Comparison of ENCODE assay signal across 8 mouse cellular contexts in genomic region chr14:62760321-62761035, GRCm38 (mm10). TPM values are rescaled to one million over a fixed set of nuclear protein-coding genes. Genes with fewer than 3 reads are reported as not detected.
DNase-seq lines count a peak whose midpoint lies in the region; ATAC-seq and TF ChIP-seq lines count a peak whose summit lies in the region.

No protein-coding gene starts in this region.

- H3K27ac ChIP-seq in hindbrain, embryonic 10.5 days = peak overlapping the region; percentile 98
- H3K27ac ChIP-seq in lung, embryonic 16.5 days (ENCODE audit: low read length) = peak overlapping the region; percentile 99

- peaks cover 27% of the 10 kb centered on the region for H3K36me3 ChIP-seq in G1E (replicated peaks)
- H3K36me3 ChIP-seq in hindbrain, embryonic 10.5 days = peaks cover 14% of the 10 kb centered on the region
- H3K36me3 ChIP-seq in lung, embryonic 16.5 days (ENCODE audit: control insufficient read depth, insufficient read depth, low read length) = peaks cover 4% of the 10 kb centered on the region; the same call in 1 of the 2 replicates

- H3K27me3 ChIP-seq in G1E (ENCODE audit: insufficient read depth, low read length) = no peaks in the 10 kb centered on the region
- no peaks in the 10 kb centered on the region for H3K27me3 ChIP-seq in hindbrain, embryonic 10.5 days (ENCODE audit: insufficient read depth, poor library complexity, severe bottlenecking)
- H3K27me3 ChIP-seq in lung, embryonic 16.5 days (ENCODE audit: control insufficient read depth, insufficient read depth, low read depth, low read length) = no peaks in the 10 kb centered on the region

- peaks cover 48% of the 10 kb centered on the region for H3K4me1 ChIP-seq in G1E (ENCODE audit: insufficient read depth, low read depth, low read length)
- H3K4me1 ChIP-seq in hindbrain, embryonic 10.5 days (replicated peaks) = peaks cover 23% of the 10 kb centered on the region
- 0 out of 2 replicates have a peak, but pooled peaks cover 4% of the 10 kb centered on the region for H3K4me1 ChIP-seq in lung, embryonic 16.5 days (replicated peaks; ENCODE audit: control insufficient read depth, insufficient read depth, low read length)

- peak overlapping the region; percentile 100 for H3K9ac ChIP-seq in lung, embryonic 16.5 days (ENCODE audit: low read length)

- WGBS in hindbrain, embryonic 10.5 days = under 1% methylated on average over 68 of the region's 68 CpGs
- under 1% methylated on average over 55 of the region's 68 CpGs for WGBS in lung, embryonic 16.5 days

- H3K4me3 ChIP-seq in G1E (ENCODE audit: low read depth, low read length) = peak overlapping the region; percentile 91
- H3K4me3 ChIP-seq in hindbrain, embryonic 10.5 days = peak overlapping the region; percentile 90
- peak overlapping the region; percentile 98 for H3K4me3 ChIP-seq in lung, embryonic 16.5 days (ENCODE audit: low read length)

- peak overlapping the region; percentile 73 for H3K4me2 ChIP-seq in lung, embryonic 16.5 days (ENCODE audit: low read depth, low read length)

- peak; percentile 40 for DNase-seq in G1E (ENCODE audit: low spot score)
- peak; percentile 74 for DNase-seq in cerebellum, adult 8-10 months
- DNase-seq in frontal cortex, adult 2 months (ENCODE audit: extremely low spot score in 1 of 2, low spot score in 1 of 2) = peak; percentile 51 to 62
- peak; percentile 70 for DNase-seq in hindbrain, embryonic 10.5 days (ENCODE audit: low spot score)
- peak; percentile 20 for DNase-seq in layer of hippocampus, adult 9-10 months (ENCODE audit: low spot score)
- DNase-seq in right cerebral cortex, adult 18-20 months = peak; percentile 55
- peak; percentile 49 for DNase-seq in urinary bladder, postnatal 14 days (ENCODE audit: low spot score)

- no peak for ATAC-seq in G1E (ENCODE audit: extremely low read depth, insufficient number of reproducible peaks, low FRiP score, poor library complexity, severe bottlenecking)
- ATAC-seq in lung, embryonic 16.5 days (ENCODE audit: low read depth) = peak; percentile 50

- no peaks in the 10 kb centered on the region for H3K9me3 ChIP-seq in G1E (replicated peaks)
- no peaks in the 10 kb centered on the region for H3K9me3 ChIP-seq in hindbrain, embryonic 10.5 days
- H3K9me3 ChIP-seq in lung, embryonic 16.5 days (ENCODE audit: control insufficient read depth, low read length) = no peaks in the 10 kb centered on the region

- no peak for TF ChIP-seq CTCF in G1E (IDR thresholded peaks at IDR 0.05; ENCODE audit: low read depth, low read length)

RNA-seq across cellular contexts. Expression of gene Ints6, which starts 0.5 kb away (rescaled TPM):
- total RNA-seq in G1E (2014; fragmentation: Nextera tagmentation) = 144 and 145 TPM in 2 replicates
- 109 and 191 TPM in 2 replicates for total RNA-seq in G1E (2017)
- polyA plus RNA-seq in G1E (2012) = 15.9 and 19.6 TPM in 2 replicates
- 15.4 and 24.3 TPM in 2 replicates for polyA plus RNA-seq in frontal cortex, adult 2 months (2012; rRNA removed)
- 17.7 and 20.5 TPM in 2 replicates for polyA plus RNA-seq in hindbrain, embryonic 10.5 days (2016; fragmentation: Nextera tagmentation; extraction: Ambion mirVana)
- 19.8 and 24.9 TPM in 2 replicates for polyA plus RNA-seq in lung, embryonic 16.5 days (2015; fragmentation: Nextera tagmentation; extraction: Ambion mirVana)

Comparison
In these comparisons a context has a peak if more than half of its experiments do, and no peak if none do; other contexts are left out.
1. DNase-seq: peak in every context shown above with its lines; median percentile 74 in cerebellum, adult 8-10 months; 70 in hindbrain, embryonic 10.5 days; 56 in frontal cortex, adult 2 months; 55 in right cerebral cortex, adult 18-20 months; 49 in urinary bladder, postnatal 14 days; 40 in G1E; 20 in layer of hippocampus, adult 9-10 months.